Mouse (Mus musculus): ENCODE data around the gene Parp8.

DNA sequence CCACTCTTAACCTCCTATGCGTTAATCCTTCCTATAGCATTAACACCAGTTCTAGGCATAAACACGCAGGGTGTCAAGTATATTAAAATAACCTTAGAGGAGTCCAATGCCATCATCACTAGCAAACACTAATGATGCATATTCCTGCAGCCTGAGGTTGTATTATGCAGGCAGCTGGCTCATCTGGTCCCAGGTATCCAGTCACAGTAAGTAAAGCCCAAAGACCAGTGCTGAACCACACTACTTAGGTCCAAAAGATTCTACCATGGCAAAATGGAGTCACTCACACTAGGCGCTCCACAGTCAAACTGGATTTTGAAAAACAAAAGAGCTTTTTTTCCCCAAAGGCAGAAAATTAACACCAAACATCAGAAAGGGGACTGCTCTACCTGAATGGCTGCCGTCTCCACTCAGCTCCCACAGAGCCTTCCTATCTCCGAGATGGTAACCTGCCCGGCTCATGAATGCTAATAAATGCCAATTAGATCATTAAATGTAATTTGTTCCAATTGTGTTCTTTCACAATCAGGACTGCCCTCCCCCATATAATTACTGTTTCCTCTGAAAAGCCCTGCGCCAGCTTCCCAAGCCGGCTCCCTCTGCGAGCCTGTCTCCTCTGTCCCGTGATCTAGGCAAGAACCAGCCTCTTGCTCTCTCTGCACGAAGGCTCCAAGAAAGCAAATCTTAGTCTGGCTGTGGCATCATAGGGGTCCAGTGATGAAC, 54.5 kb downstream of the Parp8 start:
- TF ChIP-seq ZNF384 (IDR thresholded peaks at IDR 0.05; ENCODE audit: low read depth, low read length) (no peak), CHD2 (IDR thresholded peaks at IDR 0.05; ENCODE audit: low read depth, low read length) (no peak), ZC3H11A (IDR thresholded peaks at IDR 0.05; ENCODE audit: borderline replicate concordance, low read depth, low read length) (no peak)

All from ES-E14 (cell line).